Mouse (Mus musculus) erythroblast, embryonic 14.5 days (primary cell): Measurements from ENCODE around the gene Cep95.
"Not testable (repeated sequence)": the region's sequence is repeated elsewhere in the genome, so short reads cannot be mapped to it uniquely, and the experiment has no call there.

ENCODE experiments used
- GATA1 ChIP-seq: IDR thresholded peaks from 2 replicates; pipeline ENCODE4 v1.6.1; 2012; ENCODE audit warnings: low read length, inconsistent platforms, mixed read lengths
- TAL1 ChIP-seq: IDR thresholded peaks from 3 replicates; pipeline ENCODE4 v1.6.1; 2012; ENCODE audit warnings: low read length, inconsistent platforms, mixed read lengths

GRCm38 (mm10) chr11:106740724-106741123 lies 48.3 kb upstream of the Cep95 start:
- TF ChIP-seq TAL1, GATA1: not testable (repeated sequence)
